Mouse (Mus musculus) heart, embryonic 12.5 days (tissue): Measurements from ENCODE around the gene Gm11127. TPM values are rescaled to one million over a fixed set of nuclear protein-coding genes. Genes with fewer than 3 reads are reported as not detected.

Experiments used
- ATAC-seq: fragments of 200-750 bp; cut with Nextera tagmentation; 2 replicates; pipeline ENCODE4 v1.8.0; 2017; ENCODE audit warnings: moderate TSS enrichment, moderate library complexity; ENCODE audit not compliant: insufficient number of reproducible peaks, low FRiP score
- H3K27ac ChIP-seq: fragments of 300-500 bp; sonication (generic); 2 replicates; pipeline ENCODE4 v1.5.1; 2016; ENCODE audit warnings: mild to moderate bottlenecking, moderate library complexity; ENCODE audit not compliant: poor library complexity, severe bottlenecking
- H3K27me3 ChIP-seq: fragments of 300-500 bp; sonication (generic); replicated peaks from 2 replicates; pipeline ENCODE4 v1.6.1; 2016; ENCODE audit warnings: mild to moderate bottlenecking, moderate library complexity
- H3K36me3 ChIP-seq: fragments of 300-500 bp; sonication (generic); 2 replicates; pipeline ENCODE4 v1.6.1; 2016; ENCODE audit warnings: mild to moderate bottlenecking, moderate library complexity
- H3K4me1 ChIP-seq: fragments of 300-500 bp; sonication (generic); replicated peaks from 2 replicates; pipeline ENCODE4 v1.6.1; 2016; ENCODE audit warnings: mild to moderate bottlenecking
- H3K4me2 ChIP-seq: fragments of 300-500 bp; sonication (generic); 2 replicates; pipeline ENCODE4 v1.6.1; 2016; ENCODE audit warnings: mild to moderate bottlenecking, moderate library complexity
- H3K4me3 ChIP-seq: fragments of 300-500 bp; sonication (generic); 2 replicates; pipeline ENCODE4 v1.5.1; 2016; ENCODE audit warnings: mild to moderate bottlenecking
- H3K9ac ChIP-seq: fragments of 300-500 bp; sonication (generic); 2 replicates; pipeline ENCODE4 v1.6.1; 2016; ENCODE audit warnings: mild to moderate bottlenecking, moderate library complexity
- H3K9me3 ChIP-seq: fragments of 300-500 bp; sonication (generic); replicated peaks from 2 replicates; pipeline ENCODE4 v1.6.1; 2016; ENCODE audit warnings: mild to moderate bottlenecking, moderate library complexity
- WGBS: fragments of 180-500 bp; shearing (Covaris S2); methylation state at CpG from one replicate; pipeline ENCODE4 v1.1.7; 2016; 5-methylcytosine and 5-hydroxymethylcytosine counted together
- polyA plus RNA-seq: library from polyadenylated mRNA; unstranded; fragments of >200 nt; fragmentation: Nextera tagmentation; extraction: Ambion mirVana; gene quantifications from 2 replicates; pipeline ENCODE4 v1.2.1, GENCODE M21; 2016

The Gm11127 gene
- polyA plus RNA-seq, 1 experiment from 2014 or later = not detected

DNA sequence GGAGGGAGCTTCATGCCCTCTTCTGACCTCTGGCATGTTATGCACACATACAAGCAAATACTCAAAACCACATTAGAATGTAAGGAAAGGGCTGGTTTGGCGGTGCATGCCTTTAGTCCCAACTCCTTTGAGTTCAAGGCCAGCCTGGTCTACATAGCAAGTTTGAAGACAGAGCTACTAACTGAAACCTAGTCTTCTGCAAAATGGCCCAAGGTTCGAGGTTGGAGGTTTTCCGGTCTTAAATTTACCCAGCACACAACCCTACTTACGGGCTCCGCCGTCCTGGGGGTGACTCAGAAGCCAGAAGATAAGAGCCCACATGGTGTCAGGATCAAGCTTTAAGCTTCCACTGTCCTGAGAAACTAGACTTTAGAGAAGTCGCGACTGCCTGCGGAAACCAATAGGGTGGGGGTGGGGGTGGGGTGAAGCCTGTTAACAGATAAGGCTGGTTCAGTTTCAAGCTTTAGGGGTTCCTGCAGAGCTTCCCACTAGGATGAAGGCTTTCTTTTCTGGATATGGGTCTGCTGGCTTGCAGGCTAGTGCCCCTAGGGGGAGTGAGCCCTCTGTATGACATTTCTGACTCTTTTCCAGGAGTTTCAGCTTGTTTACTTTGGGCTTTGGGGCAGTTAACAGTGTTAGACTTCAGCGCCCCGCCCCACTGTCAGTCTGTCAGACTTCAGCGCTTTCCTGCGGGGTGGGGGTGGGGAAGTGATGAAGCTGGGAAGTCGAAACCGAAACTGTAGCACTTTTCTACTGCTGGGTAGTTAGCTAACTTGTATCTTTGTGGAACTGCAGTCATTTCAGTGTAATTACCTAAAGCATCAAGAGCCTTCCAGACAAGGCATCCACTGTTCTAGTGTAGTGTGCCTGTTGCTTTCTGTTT lies 37.7 kb downstream of the Gm11127 start, which contains the start of gene H2-T24:
Gene H2-T24 (minus strand): TSS at position 370 of the 883 bp plus-strand sequence.
- Histone ChIP-seq H3K4me1 (peaks cover 11% of the 10 kb centered on the region), H3K9me3 (0 out of 2 replicates have a peak, but pooled peaks cover 5% of the 10 kb centered on the region), H3K36me3 (peaks cover 5% of the 10 kb centered on the region), H3K9ac (peak within 1 kb of the TSS; percentile 34), H3K27ac (peak within 1 kb of the TSS; percentile 78), H3K4me2 (peak within 1 kb of the TSS; percentile 57), H3K4me3 (peak within 1 kb of the TSS; percentile 29), H3K27me3 (no peaks in the 10 kb centered on the region)
- peak; percentile 88 for ATAC-seq
- WGBS = 23% methylated on average over 15 of the region's 15 CpGs

DNA sequence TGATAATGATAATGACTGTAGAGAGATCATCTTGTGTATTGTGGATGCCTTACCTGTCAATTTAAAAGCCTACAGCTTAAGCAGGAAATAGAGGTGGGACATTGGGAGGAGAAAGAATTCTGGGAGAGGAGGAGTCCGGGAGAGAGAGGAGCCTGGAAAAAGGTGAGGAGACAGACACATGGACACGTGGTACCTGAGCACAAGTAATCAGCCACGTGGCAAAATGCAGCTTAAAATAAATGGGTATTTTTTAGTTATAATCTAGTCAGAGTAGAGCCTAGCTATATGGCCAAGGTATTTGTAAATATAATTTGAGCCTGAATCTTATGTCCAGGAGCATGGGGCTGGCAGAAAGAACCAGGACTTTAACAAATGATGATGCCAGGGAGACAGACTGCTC lies 38.7 kb downstream of the Gm11127 start:
- Histone ChIP-seq H3K4me3 (peak overlapping the region; percentile 29), H3K9me3 (0 out of 2 replicates have a peak, but pooled peaks cover 5% of the 10 kb centered on the region), H3K36me3 (peaks cover 14% of the 10 kb centered on the region), H3K27ac (peak overlapping the region; percentile 78), H3K9ac (peak overlapping the region; percentile 34; the same call in 1 of the 2 replicates), H3K27me3 (no peaks in the 10 kb centered on the region), H3K4me2 (peak overlapping the region; percentile 57), H3K4me1 (peaks cover 11% of the 10 kb centered on the region)
- WGBS = 64% methylated on average over 3 of the region's 3 CpGs
- no peak for ATAC-seq

DNA sequence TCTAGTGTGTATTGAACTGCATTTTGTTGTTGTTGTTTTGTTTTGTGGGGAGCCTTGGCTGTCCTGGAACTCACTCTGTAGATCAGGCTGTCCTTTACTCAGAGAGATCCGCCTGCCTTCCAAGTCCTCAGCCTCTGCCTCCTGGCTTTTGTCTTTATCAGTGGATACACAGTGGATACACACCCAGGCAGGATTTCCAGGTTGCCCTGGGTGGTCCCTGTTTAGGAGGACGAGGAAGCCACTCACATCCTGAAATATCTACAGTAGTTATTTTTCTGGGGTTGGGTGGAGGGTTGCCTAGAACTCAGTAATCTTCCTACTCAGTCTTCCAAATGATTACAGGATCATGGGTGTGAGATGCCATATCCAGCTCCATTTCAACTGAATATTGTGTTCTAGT lies 39.2 kb downstream of the Gm11127 start:
- 0 out of 2 replicates have a peak, but pooled peaks have one; percentile 19 for ATAC-seq

DNA sequence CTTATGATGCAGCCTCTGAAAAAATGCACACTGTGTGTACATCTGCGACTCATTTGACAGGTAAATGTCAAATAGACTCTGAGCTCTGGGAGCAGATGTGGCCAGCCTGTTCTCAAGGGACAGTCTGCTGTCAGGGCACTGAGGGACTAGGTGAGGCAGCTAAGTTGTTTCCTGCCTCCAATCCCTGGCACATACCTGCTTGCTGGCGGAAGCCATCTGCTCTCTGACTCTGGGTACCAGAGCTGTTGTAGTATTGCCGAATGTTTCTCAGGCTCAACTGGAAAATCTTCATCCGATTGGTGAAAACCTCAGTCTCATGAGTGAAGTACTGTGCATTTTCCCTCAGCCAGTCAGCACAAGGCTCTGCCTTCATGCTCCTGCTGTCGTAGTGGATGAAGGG lies 41.1 kb downstream of the Gm11127 start:
- Histone ChIP-seq H3K27me3 (no peaks in the 10 kb centered on the region), H3K9me3 (0 out of 2 replicates have a peak, but pooled peaks cover 5% of the 10 kb centered on the region), H3K4me1 (no peaks in the 10 kb centered on the region), H3K27ac (no peak overlapping the region), H3K36me3 (peaks cover 19% of the 10 kb centered on the region), H3K4me2 (no peak overlapping the region), H3K4me3 (no peak overlapping the region), H3K9ac (no peak overlapping the region)
- no peak for ATAC-seq
- 85% methylated on average over 5 of the region's 5 CpGs for WGBS

More for the DNA sequence above, 39.2 kb downstream of the Gm11127 start:
- H3K4me3 ChIP-seq = peak overlapping the region; percentile 27; the same call in 1 of the 2 replicates
- WGBS = 51% methylated on average over 2 of the region's 2 CpGs
- H3K36me3 ChIP-seq = peaks cover 19% of the 10 kb centered on the region
- H3K9ac ChIP-seq = no peak overlapping the region
- no peak overlapping the region; the same call in 1 of the 2 replicates for H3K4me2 ChIP-seq
- H3K9me3 ChIP-seq = 0 out of 2 replicates have a peak, but pooled peaks cover 5% of the 10 kb centered on the region
- peaks cover 10% of the 10 kb centered on the region for H3K4me1 ChIP-seq
- H3K27ac ChIP-seq = 0 out of 2 replicates have a peak overlapping the region, but pooled peaks have one; percentile 24
- H3K27me3 ChIP-seq = no peaks in the 10 kb centered on the region

DNA sequence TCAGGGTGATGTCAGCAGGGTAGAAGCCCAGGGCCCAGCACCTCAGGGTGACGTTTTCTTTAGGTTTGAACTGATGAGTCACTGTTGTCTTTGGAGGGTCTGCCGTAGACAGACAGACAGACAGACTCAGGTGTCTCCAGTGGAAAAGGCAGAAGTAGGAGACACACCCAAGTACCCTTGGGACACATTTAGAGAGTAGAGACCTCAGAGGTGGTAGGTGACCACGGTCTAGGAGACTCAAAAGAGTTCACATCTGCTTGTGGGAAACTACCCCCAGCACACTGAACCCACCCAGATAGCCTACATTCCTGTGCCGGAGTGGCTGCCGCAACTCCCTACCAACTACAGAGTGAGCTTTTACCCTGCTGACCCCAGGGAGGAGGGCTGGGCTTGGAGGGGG lies 43.2 kb downstream of the Gm11127 start:
- no peak overlapping the region for H3K27ac ChIP-seq

More for the DNA sequence above, 43.2 kb downstream of the Gm11127 start:
- Histone ChIP-seq H3K27me3 (no peaks in the 10 kb centered on the region), H3K4me1 (no peaks in the 10 kb centered on the region), H3K36me3 (peaks cover 19% of the 10 kb centered on the region), H3K4me3 (no peak overlapping the region), H3K9ac (no peak overlapping the region), H3K4me2 (no peak overlapping the region), H3K9me3 (no peaks in the 10 kb centered on the region)
- WGBS = 94% methylated on average over 5 of the region's 5 CpGs
- ATAC-seq = no peak

Other genes starting within 250 kb of the Gm11127 start
- gene Ier3, start 236.7 kb downstream of the Gm11127 start, polyA plus RNA-seq = 37.6 and 38.6 TPM in 2 replicates
- 78.2 and 80.2 TPM in 2 replicates for gene Flot1, start 235.1 kb downstream of the Gm11127 start, polyA plus RNA-seq
- 743 and 773 TPM in 2 replicates for gene Tubb5, start 220.1 kb downstream of the Gm11127 start, polyA plus RNA-seq
- gene Mdc1, start 216.9 kb downstream of the Gm11127 start, polyA plus RNA-seq = 21.6 and 25.0 TPM in 2 replicates
- gene Nrm, start 197.1 kb downstream of the Gm11127 start, polyA plus RNA-seq = 48.9 and 50.7 TPM in 2 replicates
- gene Ppp1r18, start 192.8 kb downstream of the Gm11127 start, polyA plus RNA-seq = 22.8 and 23.7 TPM in 2 replicates
- 22.4 and 26.6 TPM in 2 replicates for gene Dhx16, start 178.6 kb downstream of the Gm11127 start, polyA plus RNA-seq
- gene 2310061I04Rik, start 160.9 kb downstream of the Gm11127 start, polyA plus RNA-seq = 25.6 and 26.2 TPM in 2 replicates
- 56.0 and 56.4 TPM in 2 replicates for gene Atat1, start 148.3 kb downstream of the Gm11127 start, polyA plus RNA-seq
- gene Mrps18b, start 142.0 kb downstream of the Gm11127 start, polyA plus RNA-seq = 63.4 and 72.7 TPM in 2 replicates
- gene Ppp1r10, start 141.9 kb downstream of the Gm11127 start, polyA plus RNA-seq = 35.8 and 39.6 TPM in 2 replicates
- gene Abcf1, start 88.6 kb downstream of the Gm11127 start, polyA plus RNA-seq = 73.9 and 76.5 TPM in 2 replicates
- 39.8 and 42.4 TPM in 2 replicates for gene Gnl1, start 78.5 kb downstream of the Gm11127 start, polyA plus RNA-seq
- gene Prr3, start 78.1 kb downstream of the Gm11127 start, polyA plus RNA-seq = 17.6 and 18.5 TPM in 2 replicates
- 3.4 and 3.9 TPM in 2 replicates for gene H2-T24, start 37.8 kb downstream of the Gm11127 start, polyA plus RNA-seq
- gene H2-T23, start 25.5 kb downstream of the Gm11127 start, polyA plus RNA-seq = 4.7 and 5.2 TPM in 2 replicates
- 4.7 and 6.1 TPM in 2 replicates for gene H2-T22, start 15.6 kb downstream of the Gm11127 start, polyA plus RNA-seq
- gene Gm6034, start 15.4 kb downstream of the Gm11127 start, polyA plus RNA-seq = not detected in 2 replicates
- not detected in 2 replicates for gene Gm19684, start 63.3 kb upstream of the Gm11127 start, polyA plus RNA-seq
- gene Gm7030, start 71.1 kb upstream of the Gm11127 start, polyA plus RNA-seq = not detected in 2 replicates
- 0.18 TPM in 1 of 2 replicates, not detected in the other for gene Gm8909, start 110.2 kb upstream of the Gm11127 start, polyA plus RNA-seq
- not detected in 2 replicates for gene H2-T3, start 131.9 kb upstream of the Gm11127 start, polyA plus RNA-seq
- gene Rpp21, start 199.7 kb upstream of the Gm11127 start, polyA plus RNA-seq = 84.4 and 87.9 TPM in 2 replicates
- gene Trim39, start 213.9 kb upstream of the Gm11127 start, polyA plus RNA-seq = 10.2 and 10.6 TPM in 2 replicates
- gene H2-M10.2, start 228.1 kb upstream of the Gm11127 start, polyA plus RNA-seq = not detected in 2 replicates